Mouse (Mus musculus) G1E (cell line): Measurements from ENCODE around the gene Nck1.

Source experiments
- CTCF ChIP-seq: IDR thresholded peaks from 2 replicates; pipeline ENCODE4 v1.5.1; 2012; ENCODE audit warnings: low read depth, low read length, inconsistent platforms, mixed read lengths
- TAL1 ChIP-seq: conservative IDR thresholded peaks from 2 replicates; pipeline ENCODE4 v1.6.1; 2012; ENCODE audit warnings: low read depth, low read length, inconsistent platforms, mixed read lengths

DNA sequence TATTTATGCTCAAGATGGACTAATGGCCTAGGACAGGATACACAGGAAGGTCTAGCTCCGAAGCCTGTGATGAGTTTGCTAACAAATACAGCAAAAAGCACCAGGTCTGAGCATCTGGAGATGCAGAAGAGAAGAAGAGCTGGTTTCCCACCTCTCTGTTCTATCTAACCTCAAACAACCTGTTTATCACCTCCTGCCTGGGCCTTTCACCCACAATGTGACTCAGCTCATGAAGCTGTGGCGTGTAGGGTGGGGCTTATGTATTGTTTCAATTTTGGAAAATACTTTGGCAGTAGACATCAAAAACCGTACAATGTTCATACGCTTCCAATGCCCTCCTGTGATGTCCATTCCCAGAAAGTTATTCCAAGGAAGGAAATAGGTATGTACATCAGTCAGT is 83.8 kb downstream of the Nck1 start:
- no peak for TF ChIP-seq CTCF
- TF ChIP-seq TAL1, result no peak
